Mouse (Mus musculus): ENCODE measurements around the gene Fabp3. TPM values are rescaled to one million over a fixed set of nuclear protein-coding genes. Genes with fewer than 3 reads are reported as not detected.

The Fabp3 gene
- polyA plus RNA-seq, 1 experiment, result not detected

GRCm38 (mm10) chr4:130283826-130284225 lies 24.6 kb upstream of the Fabp3 start:
- no peaks in the 10 kb centered on the region for H3K9me3 ChIP-seq (ENCODE audit: control insufficient read depth, low read length)
- TF ChIP-seq GATA1 (IDR thresholded peaks at IDR 0.05; ENCODE audit: low read length), result no peak
- TF ChIP-seq TAL1 (IDR thresholded peaks at IDR 0.05; ENCODE audit: low read length), result no peak
- no peak overlapping the region for H3K4me3 ChIP-seq (replicated peaks)
- H3K4me1 ChIP-seq (ENCODE audit: control insufficient read depth), result no peaks in the 10 kb centered on the region
- no peaks in the 10 kb centered on the region for H3K36me3 ChIP-seq (ENCODE audit: control insufficient read depth)
- peaks cover 84% of the 10 kb centered on the region for H3K27me3 ChIP-seq (ENCODE audit: control insufficient read depth)

DNA sequence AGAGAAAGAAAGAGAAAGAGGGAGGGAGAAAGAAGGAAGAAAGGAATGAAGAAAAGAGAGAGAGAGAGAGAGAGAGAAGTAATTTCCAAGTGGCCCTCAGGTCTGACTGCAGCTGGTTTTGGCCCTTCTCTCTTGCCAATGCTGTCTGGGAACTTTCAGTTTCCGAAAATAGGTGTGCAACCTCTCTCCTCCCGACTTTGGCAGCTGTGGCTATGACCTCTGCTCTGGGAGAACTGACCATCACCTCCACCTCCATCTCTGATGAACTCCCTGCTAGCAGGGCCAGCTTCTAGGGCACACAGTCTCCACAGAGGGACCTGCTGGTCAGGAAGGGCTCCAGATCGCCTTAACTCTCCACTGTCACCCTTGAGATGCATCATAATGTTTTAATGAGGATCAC lies 21.9 kb upstream of the Fabp3 start:
- no peak for TF ChIP-seq GATA1 (IDR thresholded peaks at IDR 0.05; ENCODE audit: low read length)
- no peak for TF ChIP-seq TAL1 (IDR thresholded peaks at IDR 0.05; ENCODE audit: low read length)
- Histone ChIP-seq H3K4me3 (replicated peaks) (no peak overlapping the region), H3K4me1 (ENCODE audit: control insufficient read depth) (no peaks in the 10 kb centered on the region), H3K27me3 (ENCODE audit: control insufficient read depth) (peaks cover 73% of the 10 kb centered on the region), H3K36me3 (ENCODE audit: control insufficient read depth) (no peaks in the 10 kb centered on the region), H3K9me3 (ENCODE audit: control insufficient read depth, low read length) (no peaks in the 10 kb centered on the region)

DNA sequence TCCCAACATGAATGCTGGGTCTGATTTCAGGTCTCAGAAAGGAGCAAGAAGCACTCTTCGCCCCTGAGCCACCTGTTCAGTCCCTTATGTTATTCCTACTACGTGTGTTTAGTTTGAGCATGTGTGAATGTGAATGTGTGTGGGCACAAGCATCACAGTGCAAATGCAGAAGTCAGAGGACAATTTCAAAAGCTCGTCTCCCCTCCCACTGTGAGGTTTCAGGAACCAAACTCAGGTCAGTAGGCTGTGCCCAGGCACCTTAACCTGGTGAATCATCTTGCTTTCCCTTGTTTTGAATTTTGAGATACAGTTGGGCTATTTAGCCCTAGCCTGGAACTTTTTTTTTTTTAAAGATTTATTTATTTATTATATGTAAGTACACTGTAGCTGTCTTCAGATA lies 18.6 kb upstream of the Fabp3 start:
- H3K4me3 ChIP-seq (replicated peaks), result no peak overlapping the region
- TF ChIP-seq TAL1 (IDR thresholded peaks at IDR 0.05; ENCODE audit: low read length) (no peak), GATA1 (IDR thresholded peaks at IDR 0.05; ENCODE audit: low read length) (no peak)
- H3K4me1 ChIP-seq (ENCODE audit: control insufficient read depth), result peaks cover 25% of the 10 kb centered on the region
- peaks cover 45% of the 10 kb centered on the region for H3K27me3 ChIP-seq (ENCODE audit: control insufficient read depth)
- H3K9me3 ChIP-seq (ENCODE audit: control insufficient read depth, low read length), result no peaks in the 10 kb centered on the region
- H3K36me3 ChIP-seq (ENCODE audit: control insufficient read depth), result no peaks in the 10 kb centered on the region; the same call in 1 of the 2 replicates

DNA sequence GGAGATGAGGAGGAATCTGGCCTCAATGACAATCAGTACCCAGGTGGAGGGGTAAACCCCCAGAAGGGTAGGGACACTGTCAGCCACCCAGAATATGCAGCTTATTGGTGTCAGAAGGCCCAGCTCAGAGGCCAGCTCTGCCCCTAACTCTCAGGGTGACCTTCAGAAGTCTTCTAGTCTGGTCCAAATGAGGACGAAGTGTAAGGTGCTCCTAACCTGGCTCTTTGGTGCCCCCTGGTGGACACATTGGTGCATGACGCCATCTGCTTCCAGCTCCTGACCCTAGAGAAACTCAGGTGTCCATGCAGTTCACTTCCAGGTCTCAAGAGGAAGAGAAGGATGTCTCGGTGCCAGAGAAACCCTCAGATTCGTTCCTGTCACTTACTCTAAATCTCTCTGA lies 16.1 kb upstream of the Fabp3 start:
- Histone ChIP-seq H3K4me1 (ENCODE audit: control insufficient read depth) (peaks cover 49% of the 10 kb centered on the region), H3K4me3 (replicated peaks) (no peak overlapping the region), H3K36me3 (ENCODE audit: control insufficient read depth) (no peaks in the 10 kb centered on the region; the same call in 1 of the 2 replicates), H3K27me3 (ENCODE audit: control insufficient read depth) (peaks cover 23% of the 10 kb centered on the region), H3K9me3 (ENCODE audit: control insufficient read depth, low read length) (no peaks in the 10 kb centered on the region)
- no peak for TF ChIP-seq TAL1 (IDR thresholded peaks at IDR 0.05; ENCODE audit: low read length)
- no peak for TF ChIP-seq GATA1 (IDR thresholded peaks at IDR 0.05; ENCODE audit: low read length)

DNA sequence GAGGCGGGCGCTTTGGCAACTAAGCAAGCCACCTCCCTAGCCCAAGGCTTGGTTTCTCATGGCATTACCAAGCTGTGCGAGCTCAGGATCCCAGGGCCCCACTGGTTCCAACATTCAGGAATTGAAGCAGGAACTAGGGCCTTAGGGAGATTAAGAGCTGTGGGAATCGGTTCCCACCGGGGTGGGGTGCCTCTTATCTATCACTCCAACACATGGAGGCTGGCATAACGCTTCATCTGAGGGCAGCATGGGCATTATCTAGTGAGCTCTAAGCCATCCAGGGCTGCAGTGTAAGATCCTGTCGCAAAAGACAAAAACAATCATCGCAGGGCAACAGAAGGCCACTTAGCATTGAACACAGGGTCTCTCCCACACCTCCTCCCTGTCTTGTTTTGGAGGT lies 13.9 kb upstream of the Fabp3 start:
- Histone ChIP-seq H3K4me3 (replicated peaks) (peak overlapping the region; percentile 62), H3K4me1 (ENCODE audit: control insufficient read depth) (peaks cover 71% of the 10 kb centered on the region)

DNA sequence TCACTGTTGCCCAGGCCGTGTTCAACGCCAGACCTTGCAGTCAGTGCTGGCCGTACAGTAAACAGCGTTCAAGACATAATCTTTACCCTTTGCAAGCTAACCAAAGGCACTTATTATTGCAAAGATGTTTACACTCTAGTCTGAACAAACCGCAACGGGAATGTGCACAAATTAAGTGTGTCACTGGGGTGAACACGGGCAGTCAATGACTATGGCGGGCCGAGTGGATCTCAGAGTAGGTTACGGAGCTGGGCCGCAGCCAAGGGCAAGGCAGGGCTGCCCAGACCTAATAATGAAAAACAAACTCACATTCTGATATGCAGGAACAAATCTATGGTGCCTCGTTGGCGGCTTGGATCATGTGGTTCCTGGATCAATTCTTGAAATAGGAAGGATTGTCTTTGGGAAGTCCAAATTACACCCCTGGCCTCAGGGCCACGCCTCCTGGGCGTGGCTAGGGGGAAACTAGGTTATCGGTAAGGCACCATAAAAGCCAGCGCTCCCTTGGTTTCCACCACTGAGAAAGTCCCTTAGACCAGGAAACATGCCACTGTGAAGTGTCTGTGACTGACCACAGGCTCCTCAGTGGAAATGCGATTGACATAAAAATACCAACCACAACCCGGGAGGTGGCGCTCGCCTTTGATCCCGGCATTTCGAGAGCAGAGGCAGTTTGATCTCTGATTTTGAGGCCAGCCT lies 13.2 kb upstream of the Fabp3 start:
- Histone ChIP-seq H3K4me1 (ENCODE audit: control insufficient read depth) (peaks cover 76% of the 10 kb centered on the region), H3K27me3 (ENCODE audit: control insufficient read depth) (peaks cover 6% of the 10 kb centered on the region; the same call in 1 of the 2 replicates), H3K4me3 (replicated peaks) (peak overlapping the region; percentile 62), H3K36me3 (ENCODE audit: control insufficient read depth) (no peaks in the 10 kb centered on the region; the same call in 1 of the 2 replicates), H3K9me3 (ENCODE audit: control insufficient read depth, low read length) (no peaks in the 10 kb centered on the region)
- TF ChIP-seq GATA1 (IDR thresholded peaks at IDR 0.05; ENCODE audit: low read length), result 0 out of 2 replicates have a peak, but pooled peaks have one; percentile 18
- no peak for TF ChIP-seq TAL1 (IDR thresholded peaks at IDR 0.05; ENCODE audit: low read length)

More for the DNA sequence above, 13.9 kb upstream of the Fabp3 start:
- no peaks in the 10 kb centered on the region; the same call in 1 of the 2 replicates for H3K36me3 ChIP-seq (ENCODE audit: control insufficient read depth)
- no peaks in the 10 kb centered on the region for H3K9me3 ChIP-seq (ENCODE audit: control insufficient read depth, low read length)
- peaks cover 11% of the 10 kb centered on the region for H3K27me3 ChIP-seq (ENCODE audit: control insufficient read depth)
- TF ChIP-seq TAL1 (IDR thresholded peaks at IDR 0.05; ENCODE audit: low read length) (peak; percentile 45; the same call in 2 of the 3 replicates), GATA1 (IDR thresholded peaks at IDR 0.05; ENCODE audit: low read length) (peak; percentile 66)

- Histone ChIP-seq H3K4me3 (replicated peaks) (peak overlapping the region; percentile 62), H3K4me1 (ENCODE audit: control insufficient read depth) (peaks cover 81% of the 10 kb centered on the region), H3K36me3 (ENCODE audit: control insufficient read depth) (no peaks in the 10 kb centered on the region; the same call in 1 of the 2 replicates), H3K27me3 (ENCODE audit: control insufficient read depth) (no peaks in the 10 kb centered on the region), H3K9me3 (ENCODE audit: control insufficient read depth, low read length) (no peaks in the 10 kb centered on the region)
- TF ChIP-seq GATA1 (IDR thresholded peaks at IDR 0.05; ENCODE audit: low read length) (peak; percentile 25; the same call in 1 of the 2 replicates), TAL1 (IDR thresholded peaks at IDR 0.05; ENCODE audit: low read length) (no peak)
Observed at GRCm38 (mm10) chr4:130296243-130296965, 12.0 kb upstream of the Fabp3 start.

GRCm38 (mm10) chr4:130297123-130297529 lies 11.3 kb upstream of the Fabp3 start:
- TF ChIP-seq TAL1 (IDR thresholded peaks at IDR 0.05; ENCODE audit: low read length), result peak; percentile 68
- TF ChIP-seq GATA1 (IDR thresholded peaks at IDR 0.05; ENCODE audit: low read length), result peak; percentile 50; the same call in 1 of the 2 replicates
- Histone ChIP-seq H3K36me3 (ENCODE audit: control insufficient read depth) (no peaks in the 10 kb centered on the region; the same call in 1 of the 2 replicates), H3K4me3 (replicated peaks) (peak overlapping the region; percentile 62), H3K4me1 (ENCODE audit: control insufficient read depth) (peaks cover 87% of the 10 kb centered on the region), H3K9me3 (ENCODE audit: control insufficient read depth, low read length) (no peaks in the 10 kb centered on the region), H3K27me3 (ENCODE audit: control insufficient read depth) (no peaks in the 10 kb centered on the region)
